Mouse (Mus musculus): ENCODE measurements at regions not wholly inside any gene's neighbourhood (a gene's known extent, or its start where the extent isn't known, plus 50 kb on each side); places are given as distances from the start of the nearest gene placed in this dataset.

DNA sequence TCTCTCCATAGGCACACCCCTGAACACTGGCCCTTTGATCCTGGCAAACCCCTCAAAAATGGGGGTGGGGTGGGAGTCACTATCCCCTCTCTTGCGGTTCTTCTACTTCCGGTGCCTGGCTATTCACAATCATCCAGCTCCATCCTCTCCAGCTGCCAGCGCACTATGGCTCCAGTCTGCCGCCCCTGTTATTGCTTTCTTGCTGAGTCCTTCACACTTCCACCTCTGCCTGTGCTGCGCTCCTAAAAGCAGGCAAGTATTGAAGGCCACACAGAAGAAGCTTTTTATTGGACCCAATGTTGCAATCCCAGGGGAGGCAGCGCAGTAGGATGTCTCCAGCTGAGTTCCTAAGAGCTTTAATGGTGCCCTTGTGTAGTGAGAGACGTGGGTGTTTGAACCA lies 84.3 kb downstream of the Pdcl3 start:
- TF ChIP-seq TCF12 (IDR thresholded peaks at IDR 0.05; ENCODE audit: low read depth, low read length) = no peak
- TF ChIP-seq POLR2A (IDR thresholded peaks at IDR 0.05; ENCODE audit: control insufficient read depth in 1 of 2, insufficient read depth in 1 of 2, low read depth in 1 of 2, low read length in 2 of 2, poor library complexity in 1 of 2) = no peak
- no peak for TF ChIP-seq POLR2AphosphoS5 (IDR thresholded peaks at IDR 0.05; ENCODE audit: borderline replicate concordance, low read depth, low read length)
- TF ChIP-seq USF2 (IDR thresholded peaks at IDR 0.05; ENCODE audit: borderline replicate concordance in 1 of 2, insufficient read depth in 1 of 2, low read depth in 1 of 2, low read length in 2 of 2) = no peak
- TF ChIP-seq CHD2 (IDR thresholded peaks at IDR 0.05; ENCODE audit: low read length) = no peak
- no peak for TF ChIP-seq EP300 (IDR thresholded peaks at IDR 0.05; ENCODE audit: low read depth in 1 of 2, low read length in 2 of 2)
- no peak for TF ChIP-seq ELF1 (IDR thresholded peaks at IDR 0.05; ENCODE audit: low read depth, low read length)
- no peak for TF ChIP-seq CTCF (IDR thresholded peaks at IDR 0.05 in 2 of 3, conservative IDR thresholded peaks at IDR 0.05 in 1 of 3; ENCODE audit: control insufficient read depth in 1 of 3, insufficient read depth in 1 of 3, low read depth in 2 of 3, low read length in 3 of 3, poor library complexity in 1 of 3, severe bottlenecking in 1 of 3)
- no peak for TF ChIP-seq ZMIZ1 (IDR thresholded peaks at IDR 0.05; ENCODE audit: low read depth, low read length)
- TF ChIP-seq NELFE (IDR thresholded peaks at IDR 0.05; ENCODE audit: low read depth, low read length) = no peak
